Comparison of ENCODE assay signal across 9 mouse cellular contexts in genomic region chr5:36900189-36900619, GRCm38 (mm10). TPM values are rescaled to one million over a fixed set of nuclear protein-coding genes. Genes with fewer than 3 reads are reported as not detected.
A peak's percentile ranks its signal among the peaks of the same experiment; 100 is the strongest.
DNase-seq lines count a peak whose midpoint lies in the region; ATAC-seq lines count a peak whose summit lies in the region.
"Had no signal": no experiment of that assay in that cellular context is flagged by ENCODE, and none has a peak within 500 bp of the region (broad histone marks: within the 10 kb centered on the region; RNA-seq: fewer than 3 reads in every experiment).

No protein-coding gene starts in this region.

- no peaks in the 10 kb centered on the region for H3K4me1 ChIP-seq in kidney, embryonic 16.5 days (ENCODE audit: insufficient read depth, low read length)

- H3K9me3 ChIP-seq in kidney, embryonic 16.5 days (ENCODE audit: low read length), result no peaks in the 10 kb centered on the region

- no peaks in the 10 kb centered on the region for H3K27me3 ChIP-seq in kidney, embryonic 16.5 days (ENCODE audit: insufficient read depth, low read length)

- H3K9ac ChIP-seq in kidney, embryonic 16.5 days (replicated peaks; ENCODE audit: low read length), result no peak overlapping the region

- 47% methylated on average over 6 of the region's 6 CpGs for WGBS in kidney, embryonic 16.5 days

- no peak overlapping the region for H3K4me3 ChIP-seq in kidney, embryonic 16.5 days (ENCODE audit: low read length)

- DNase-seq in adrenal gland, adult 8-10 months, result peak; percentile 18
- DNase-seq in adrenal gland, postnatal 36 days, result no peak
- no peak for DNase-seq in kidney, adult 18-20 months
- peak; percentile 88 to 91 for DNase-seq in cerebellum, postnatal 10 days
- peak; percentile 46 for DNase-seq in lung, postnatal 14 days
- DNase-seq in spleen, postnatal 4 days (ENCODE audit: low spot score in 2 of 2), result no peak
- DNase-seq in c-Kit-positive CD71-positive TER-119-positive erythroid progenitor cells, embryonic 14.5 days (ENCODE audit: low spot score), result no peak

- H3K36me3 ChIP-seq in kidney, embryonic 16.5 days (ENCODE audit: insufficient read depth, low read length), result no peaks in the 10 kb centered on the region

- 0 out of 2 replicates have a peak, but pooled peaks have one; percentile 19 for ATAC-seq in kidney, embryonic 16.5 days (ENCODE audit: low FRiP score, low TSS enrichment)

- H3K27ac ChIP-seq in kidney, embryonic 16.5 days (ENCODE audit: low read length), result no peak overlapping the region
- H3K27ac ChIP-seq: kidney, postnatal 0 days had no signal

- no peak overlapping the region for H3K4me2 ChIP-seq in kidney, embryonic 16.5 days (replicated peaks; ENCODE audit: low read depth, low read length)

RNA-seq across cellular contexts. Expression of gene Ppp2r2c, which starts 31.9 kb away (rescaled TPM):
- total RNA-seq in adrenal gland, adult 8-10 months (2022), result 1 to 10 TPM; 5.3 to 9.0 (median 7.2) TPM
- 1 to 10 TPM; 4.0 to 6.6 TPM for total RNA-seq in adrenal gland, postnatal 36 days (2021)
- polyA plus RNA-seq in kidney, embryonic 16.5 days (2015; fragmentation: Nextera tagmentation; extraction: Ambion mirVana), result 0.28 TPM in 1 of 2 replicates, not detected in the other

Comparison
In these comparisons a context has a peak if more than half of its experiments do, and no peak if none do; other contexts are left out.
1. DNase-seq: peak in adrenal gland, adult 8-10 months (single experiment), cerebellum, postnatal 10 days (2 of 2) and lung, postnatal 14 days (single experiment); none in adrenal gland, postnatal 36 days (0 of 2), kidney, adult 18-20 months (single experiment), spleen, postnatal 4 days (0 of 2) and c-Kit-positive CD71-positive TER-119-positive erythroid progenitor cells, embryonic 14.5 days (single experiment).